Mouse (Mus musculus): ENCODE data around the gene Tmem44.

The Tmem44 gene

DNA sequence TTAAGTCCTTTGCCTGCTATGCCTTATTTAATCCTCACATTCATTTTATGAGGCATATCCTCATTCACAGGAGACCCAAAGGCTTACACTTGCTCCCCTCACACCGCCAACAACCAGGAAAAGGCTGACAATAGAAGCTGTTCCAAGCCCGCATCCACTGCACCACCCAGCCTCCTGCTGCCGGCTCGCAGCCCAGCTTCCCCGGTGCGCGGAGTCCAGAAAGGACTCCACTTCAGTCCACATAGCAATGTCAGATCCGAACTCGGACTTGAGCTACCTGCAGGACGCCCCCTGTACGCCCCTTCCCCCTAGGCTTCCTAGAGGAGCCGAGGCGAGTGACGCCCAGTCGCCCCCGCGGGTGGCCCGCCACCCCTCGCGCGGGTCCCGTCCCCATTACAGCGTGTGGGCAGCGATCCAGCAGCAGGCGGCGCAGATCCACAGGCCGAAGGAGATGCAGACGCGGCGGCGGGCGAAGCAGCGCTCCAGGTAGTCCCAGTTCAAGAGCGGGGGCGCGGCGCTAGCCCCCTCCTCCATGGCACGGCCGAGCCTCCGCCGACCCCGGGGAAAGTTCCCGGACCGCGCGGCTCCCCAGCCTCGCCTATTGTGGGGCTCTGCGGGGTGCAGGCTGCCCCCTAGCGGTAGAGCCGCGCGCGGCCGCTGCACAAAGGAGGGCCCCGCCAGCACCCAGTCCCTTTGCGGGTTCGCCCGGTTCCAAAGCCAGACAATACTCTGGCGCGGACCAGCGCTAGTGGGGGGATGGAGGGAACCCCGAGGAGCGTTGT, 485 bp downstream of the Tmem44 start:
- peak; percentile 90 for DNase-seq

DNA sequence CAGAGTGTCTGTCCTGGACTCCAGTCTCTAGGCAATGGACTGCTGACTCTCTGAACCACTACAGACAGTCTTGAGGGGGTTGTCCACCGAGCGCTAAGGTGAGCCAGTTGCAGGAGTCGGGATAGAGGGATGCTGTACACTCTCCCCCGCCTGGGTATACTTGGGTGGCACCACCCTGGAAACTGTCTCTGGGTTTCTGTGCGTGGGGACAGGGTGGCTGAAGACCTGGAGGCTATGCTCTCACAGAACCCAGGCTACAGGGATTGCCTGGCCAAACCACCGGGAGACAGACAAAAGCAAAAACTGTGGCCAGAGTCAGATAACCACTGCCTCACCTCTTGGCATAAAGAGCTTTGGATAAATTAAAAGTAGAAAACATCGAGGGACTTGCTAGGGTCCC, 1.1 kb downstream of the Tmem44 start:
- no peak for DNase-seq

DNA sequence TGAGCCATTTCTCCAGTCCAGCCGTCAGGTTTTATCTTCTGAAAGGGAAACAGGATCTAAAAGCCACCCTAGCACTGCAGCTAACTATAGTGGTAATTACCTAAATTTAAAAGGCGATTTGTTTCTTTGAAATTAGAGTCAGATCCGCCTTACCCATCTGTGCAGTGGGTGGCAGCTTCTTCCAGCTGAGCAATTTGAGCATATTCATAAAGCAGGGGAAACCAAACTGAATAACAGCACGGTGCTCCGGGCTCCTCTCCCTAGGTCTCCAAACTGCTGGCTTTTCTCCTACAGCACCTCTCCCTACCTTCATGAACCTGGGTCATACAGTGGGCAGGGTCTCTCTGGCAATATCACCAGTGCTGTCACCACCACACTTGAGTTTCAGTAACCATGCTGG, 2.4 kb downstream of the Tmem44 start:
- no peak for DNase-seq

GRCm38 (mm10) chr16:30544693-30545092, 5.9 kb downstream of the Tmem44 start:
- no peak for DNase-seq

DNA sequence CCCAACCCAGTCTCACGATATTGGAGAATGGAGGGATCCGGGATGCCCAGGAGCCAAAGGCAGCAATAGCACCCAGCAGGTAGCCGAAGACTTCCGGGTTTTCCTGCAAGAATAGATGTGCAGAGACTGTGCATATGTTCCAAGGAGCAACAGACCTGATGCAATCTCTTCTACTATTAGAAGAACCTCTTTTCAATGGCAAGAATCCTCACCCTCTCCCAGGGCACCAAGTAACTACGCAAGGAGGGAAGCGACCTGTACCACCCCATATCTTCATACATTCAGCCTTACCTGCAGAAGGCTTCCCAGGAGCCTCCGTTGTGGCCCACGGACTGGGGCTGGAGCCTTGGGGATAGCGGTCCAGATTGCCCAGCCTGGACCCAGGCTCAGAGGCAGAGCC, 7.3 kb downstream of the Tmem44 start:
- no peak for DNase-seq

- DNase-seq = no peak
Measured at GRCm38 (mm10) chr16:30542826-30543225, 7.8 kb downstream of the Tmem44 start.

DNA sequence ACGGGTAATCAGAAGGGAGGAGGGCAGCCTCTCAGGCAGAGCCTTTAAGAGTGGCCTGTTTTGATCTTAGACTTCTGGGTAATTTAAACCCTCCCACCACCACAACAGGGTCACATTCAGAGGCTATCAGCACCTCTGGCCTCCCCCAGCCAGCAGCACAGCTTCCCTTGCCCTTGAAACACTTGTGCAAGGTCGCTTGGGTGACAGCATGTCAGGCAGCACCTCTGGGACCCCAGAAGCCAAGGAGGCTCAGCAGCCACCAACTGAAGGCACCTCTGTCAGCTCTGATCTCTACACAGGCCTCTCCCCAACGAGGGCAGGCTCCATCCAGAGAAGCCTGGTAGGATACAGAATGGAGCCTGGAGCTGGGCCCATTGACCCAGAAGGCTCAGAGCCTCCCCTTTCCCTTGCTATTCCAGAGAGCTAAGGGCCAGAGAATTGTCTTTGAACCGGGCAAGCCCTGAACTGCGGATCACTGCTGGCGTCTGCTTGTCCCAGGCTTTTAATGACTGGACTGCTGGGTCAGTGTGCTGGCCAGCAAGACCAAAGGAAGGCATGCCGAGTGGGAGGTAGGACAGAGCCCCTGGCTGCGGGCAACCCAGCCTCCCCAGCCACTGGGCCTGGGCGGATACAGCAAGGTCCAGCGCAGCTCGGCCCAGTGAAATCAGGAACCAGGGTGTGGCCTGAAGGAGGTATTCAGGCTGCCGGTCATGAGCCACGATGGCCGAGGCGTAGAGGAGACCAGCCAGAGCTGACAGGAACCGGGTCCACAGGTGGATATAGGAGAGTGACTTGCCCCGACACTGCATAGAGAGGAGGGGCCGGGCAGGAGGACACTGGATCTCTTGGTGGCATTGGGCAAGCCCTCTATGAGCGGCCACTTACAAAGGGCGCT, 10.3 kb downstream of the Tmem44 start:
- DNase-seq = no peak

GRCm38 (mm10) chr16:30539433-30539832, 11.2 kb downstream of the Tmem44 start:
- DNase-seq = peak; percentile 72

DNA sequence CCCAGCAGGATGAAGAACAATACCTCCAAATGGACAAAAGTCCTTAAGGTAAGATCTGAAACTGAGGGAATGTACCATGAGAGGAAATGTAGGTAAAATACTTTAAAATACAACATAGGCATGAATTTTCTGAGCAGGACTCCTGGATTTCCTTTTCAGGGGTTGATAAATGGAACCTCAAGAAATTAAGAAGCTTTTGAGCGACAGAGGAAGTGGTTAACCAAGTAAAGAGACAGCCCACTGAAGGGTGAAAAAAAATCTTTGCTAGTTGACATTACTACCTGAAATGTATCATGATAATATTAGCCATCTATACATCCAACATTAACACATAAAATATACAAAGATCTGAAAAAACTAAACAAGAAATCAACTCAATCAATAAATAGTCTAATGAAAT, 15.6 kb downstream of the Tmem44 start:
- DNase-seq = no peak

- DNase-seq = no peak
Measured at GRCm38 (mm10) chr16:30533592-30533991, 17.1 kb downstream of the Tmem44 start.

DNA sequence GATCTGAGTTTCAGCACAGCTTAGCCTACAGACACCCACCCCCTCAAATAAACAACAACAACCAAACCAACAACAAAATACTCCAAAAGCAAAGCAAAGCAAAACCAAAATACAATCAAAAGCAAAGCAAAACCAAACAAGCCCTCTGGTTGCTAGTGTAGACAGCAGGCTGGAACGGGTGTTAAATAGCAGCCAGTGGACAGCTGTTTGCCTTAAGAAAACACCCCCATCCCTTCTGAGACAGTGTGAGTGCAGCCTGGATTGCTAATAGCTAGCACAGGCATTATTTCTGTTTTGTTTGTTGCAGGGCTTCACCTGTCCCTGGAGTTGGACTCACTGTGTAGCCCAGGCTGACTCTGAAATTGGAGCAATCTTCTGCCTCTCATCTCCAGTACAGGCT, 17.7 kb downstream of the Tmem44 start:
- no peak for DNase-seq

GRCm38 (mm10) chr16:30531761-30532406, 18.8 kb downstream of the Tmem44 start:
- peak; percentile 74 for DNase-seq

- DNase-seq = no peak
Measured at GRCm38 (mm10) chr16:30530815-30531214, 19.8 kb downstream of the Tmem44 start.

GRCm38 (mm10) chr16:30528386-30528785, 22.3 kb downstream of the Tmem44 start:
- DNase-seq = no peak

GRCm38 (mm10) chr16:30527889-30528288, 22.8 kb downstream of the Tmem44 start:
- DNase-seq = no peak

GRCm38 (mm10) chr16:30525756-30526155, 24.9 kb downstream of the Tmem44 start:
- no peak for DNase-seq

- DNase-seq = no peak
Measured at GRCm38 (mm10) chr16:30524481-30524880, 26.2 kb downstream of the Tmem44 start.

- no peak for DNase-seq
Measured at GRCm38 (mm10) chr16:30522253-30522940, 28.2 kb downstream of the Tmem44 start.

- no peak for DNase-seq
Measured at GRCm38 (mm10) chr16:30521147-30521546, 29.5 kb downstream of the Tmem44 start.

DNA sequence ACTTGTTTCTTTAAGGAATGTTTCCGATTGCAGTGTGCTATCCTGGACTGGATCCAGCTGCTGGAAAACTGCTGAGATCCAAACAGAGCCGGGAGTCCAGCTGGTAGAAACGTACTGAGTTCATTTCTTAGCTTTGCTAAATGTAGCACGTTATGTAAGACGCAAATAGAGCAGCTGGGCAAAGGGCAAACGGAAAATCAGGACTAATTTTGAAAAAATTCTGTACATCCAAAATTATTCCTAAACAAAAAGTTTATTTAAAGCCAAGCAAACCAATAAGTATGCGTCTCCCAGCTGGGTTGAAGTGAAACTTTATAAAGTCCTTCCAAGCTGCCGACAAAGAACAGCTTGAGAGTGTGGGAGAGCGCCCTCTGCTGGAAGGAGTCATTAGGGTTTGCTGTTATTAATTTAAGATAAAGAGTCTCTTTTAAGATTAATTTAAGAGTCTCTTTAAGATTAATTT, 30.2 kb downstream of the Tmem44 start:
- DNase-seq = peak; percentile 91

GRCm38 (mm10) chr16:30518635-30519034, 32.0 kb downstream of the Tmem44 start:
- no peak for DNase-seq

GRCm38 (mm10) chr16:30517666-30518283, 32.9 kb downstream of the Tmem44 start:
- DNase-seq = peak; percentile 40

Measured in kidney, postnatal 10 days (tissue).